Mouse (Mus musculus) G1E (cell line): ENCODE data around the gene Col6a2.

Source experiments
- CTCF ChIP-seq: IDR thresholded peaks from 2 replicates; pipeline ENCODE4 v1.5.1; 2012; ENCODE audit warnings: low read depth, low read length, inconsistent platforms, mixed read lengths
- GATA1 ChIP-seq: IDR thresholded peaks from 2 replicates; pipeline ENCODE4 v1.6.1; 2012; ENCODE audit warnings: borderline replicate concordance, low read length, inconsistent platforms, mixed read lengths
- GATA2 ChIP-seq: IDR thresholded peaks from 2 replicates; pipeline ENCODE4 v1.6.1; 2012; ENCODE audit warnings: low read depth, low read length, inconsistent platforms, borderline replicate concordance
- TAL1 ChIP-seq: conservative IDR thresholded peaks from 2 replicates; pipeline ENCODE4 v1.6.1; 2012; ENCODE audit warnings: low read depth, low read length, inconsistent platforms, mixed read lengths

- TF ChIP-seq CTCF, result no peak
- TF ChIP-seq GATA2, result no peak
- no peak for TF ChIP-seq TAL1
- no peak for TF ChIP-seq GATA1
Measured at GRCm38 (mm10) chr10:76548218-76548617, 75.2 kb downstream of the Col6a2 start.
